ENCODE assay signal across 9 mouse cellular contexts in genomic region chr7:78826682-78827385, GRCm38 (mm10). TPM values are rescaled to one million over a fixed set of nuclear protein-coding genes. Genes with fewer than 3 reads are reported as not detected.
DNase-seq lines count a peak whose midpoint lies in the region; ATAC-seq and TF ChIP-seq lines count a peak whose summit lies in the region.
"Had no signal": no experiment of that assay in that cellular context is flagged by ENCODE, and none has a peak within 500 bp of the region (broad histone marks: within the 10 kb centered on the region; RNA-seq: fewer than 3 reads in every experiment).

No protein-coding gene starts in this region.

- peak; percentile 84 for ATAC-seq in megakaryocyte progenitor cell, adult 5-6 weeks (replicated peaks; ENCODE audit: poor library complexity)

- H3K4me3 ChIP-seq in thymus, adult 2 months (ENCODE audit: control insufficient read depth, insufficient read depth, low read length): no peak overlapping the region

- WGBS in thymus, adult 2 months: 82% methylated on average over 9 of the region's 9 CpGs

- DNase-seq in heart, adult 11 months: peak; percentile 95
- no peak for DNase-seq in heart, postnatal 4 days
- DNase-seq in thymus, adult 2 months: peak; percentile 28
- DNase-seq in thymus, adult 18-20 months: no peak
- DNase-seq in thymus, postnatal 14 days: peak; percentile 66
- DNase-seq in gastrocnemius, postnatal 25 days: no peak
- no peak for DNase-seq in urinary bladder, adult 18-20 months (ENCODE audit: low spot score in 2 of 2)

- no peaks in the 10 kb centered on the region for H3K27me3 ChIP-seq in thymus, adult 2 months (ENCODE audit: control insufficient read depth, insufficient read depth, low read length)

- H3K27ac ChIP-seq in thymus, adult 2 months (ENCODE audit: control insufficient read depth, insufficient read depth, low read length): no peak overlapping the region
- H3K27ac ChIP-seq: macrophage had no signal

- TF ChIP-seq POLR2A in thymus, adult 2 months (IDR thresholded peaks at IDR 0.05; ENCODE audit: control insufficient read depth, extremely low read depth, insufficient read depth, low read length, poor library complexity): no peak

- peaks cover 11% of the 10 kb centered on the region for H3K36me3 ChIP-seq in thymus, adult 2 months (ENCODE audit: control insufficient read depth, insufficient read depth, low read length)

- no peaks in the 10 kb centered on the region for H3K4me1 ChIP-seq in thymus, adult 2 months (replicated peaks; ENCODE audit: control insufficient read depth, insufficient read depth, low read length)

- no peak for TF ChIP-seq CTCF in thymus, adult 2 months (IDR thresholded peaks at IDR 0.05; ENCODE audit: borderline replicate concordance, control insufficient read depth, extremely low read depth, insufficient read depth, low read length, poor library complexity)

RNA-seq across cellular contexts. Expression of gene Det1, which starts 20.2 kb away (rescaled TPM):
- total RNA-seq in heart, postnatal 4 days (2021): 1 to 10 TPM; 6.1 to 8.6 TPM
- polyA plus RNA-seq in thymus, adult 2 months (2012; rRNA removed): 32.7 and 33.9 TPM in 2 replicates
- total RNA-seq in megakaryocyte progenitor cell, adult 5-6 weeks (2015): 16.1 and 19.3 TPM in 2 replicates
- total RNA-seq in megakaryocyte progenitor cell, adult 5-6 weeks (2017): 14.0 and 15.5 TPM in 2 replicates
- 10 to 100 TPM; 13.3 to 14.5 TPM for total RNA-seq in gastrocnemius, postnatal 25 days (2021)

RNA-seq across cellular contexts. Expression of gene Mrpl46, which starts 43.5 kb away (rescaled TPM):
- 10 to 100 TPM; 43.4 to 45.1 TPM for total RNA-seq in heart, postnatal 4 days (2021)
- 21.9 and 25.0 TPM in 2 replicates for polyA plus RNA-seq in thymus, adult 2 months (2012; rRNA removed)
- total RNA-seq in megakaryocyte progenitor cell, adult 5-6 weeks (2015): 37.5 and 50.6 TPM in 2 replicates
- 43.6 and 57.2 TPM in 2 replicates for total RNA-seq in megakaryocyte progenitor cell, adult 5-6 weeks (2017)
- 10 to 100 TPM; 28.1 to 30.9 TPM for total RNA-seq in gastrocnemius, postnatal 25 days (2021)

RNA-seq across cellular contexts. Expression of gene Mrps11, which starts 43.9 kb away (rescaled TPM):
- 10 to 100 TPM; 45.5 to 54.2 TPM for total RNA-seq in heart, postnatal 4 days (2021)
- polyA plus RNA-seq in thymus, adult 2 months (2012; rRNA removed): 60.3 and 73.2 TPM in 2 replicates
- 36.7 and 37.1 TPM in 2 replicates for total RNA-seq in megakaryocyte progenitor cell, adult 5-6 weeks (2015)
- total RNA-seq in megakaryocyte progenitor cell, adult 5-6 weeks (2017): 43.5 and 71.5 TPM in 2 replicates
- 10 to 100 TPM; 30.2 to 30.3 TPM for total RNA-seq in gastrocnemius, postnatal 25 days (2021)

Comparison
In these comparisons a context has a peak if more than half of its experiments do, and no peak if none do; other contexts are left out.
1. DNase-seq: peak in heart, adult 11 months (single experiment), thymus, adult 2 months (single experiment) and thymus, postnatal 14 days (single experiment); none in heart, postnatal 4 days (single experiment), thymus, adult 18-20 months (0 of 2), gastrocnemius, postnatal 25 days (single experiment) and urinary bladder, adult 18-20 months (0 of 2).